Mouse (Mus musculus): ENCODE data around the gene Elovl5. TPM values are rescaled to one million over a fixed set of nuclear protein-coding genes. Genes with fewer than 3 reads are reported as not detected.
"Not testable (repeated sequence)": the region's sequence is repeated elsewhere in the genome, so short reads cannot be mapped to it uniquely, and the experiment has no call there.

Gene Elovl5
- total RNA-seq, 4 experiments from 2014 or later, result 66.5 to 83.2 (median 75.9) TPM

DNA sequence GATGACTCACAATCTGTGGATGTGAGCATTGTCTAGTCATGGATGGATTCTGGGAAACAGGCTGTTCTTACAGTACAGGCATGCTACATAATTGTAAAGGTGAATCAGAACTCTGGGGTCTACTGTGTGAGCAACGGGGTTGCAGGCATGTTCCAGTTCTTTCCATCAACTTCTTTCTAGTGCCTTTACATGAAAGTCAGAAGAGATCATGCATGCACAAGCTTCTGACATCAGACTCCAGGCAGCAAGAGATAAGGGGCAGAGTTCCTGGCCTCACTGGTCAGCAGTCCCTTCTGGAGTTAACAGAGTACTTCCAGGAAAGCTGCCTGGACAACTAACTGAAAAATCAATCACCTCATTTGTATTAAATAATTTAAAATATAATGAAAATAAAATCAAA is 75.9 kb downstream of the Elovl5 start:
- DNase-seq (ENCODE audit: low spot score in 2 of 2), result no peak

DNA sequence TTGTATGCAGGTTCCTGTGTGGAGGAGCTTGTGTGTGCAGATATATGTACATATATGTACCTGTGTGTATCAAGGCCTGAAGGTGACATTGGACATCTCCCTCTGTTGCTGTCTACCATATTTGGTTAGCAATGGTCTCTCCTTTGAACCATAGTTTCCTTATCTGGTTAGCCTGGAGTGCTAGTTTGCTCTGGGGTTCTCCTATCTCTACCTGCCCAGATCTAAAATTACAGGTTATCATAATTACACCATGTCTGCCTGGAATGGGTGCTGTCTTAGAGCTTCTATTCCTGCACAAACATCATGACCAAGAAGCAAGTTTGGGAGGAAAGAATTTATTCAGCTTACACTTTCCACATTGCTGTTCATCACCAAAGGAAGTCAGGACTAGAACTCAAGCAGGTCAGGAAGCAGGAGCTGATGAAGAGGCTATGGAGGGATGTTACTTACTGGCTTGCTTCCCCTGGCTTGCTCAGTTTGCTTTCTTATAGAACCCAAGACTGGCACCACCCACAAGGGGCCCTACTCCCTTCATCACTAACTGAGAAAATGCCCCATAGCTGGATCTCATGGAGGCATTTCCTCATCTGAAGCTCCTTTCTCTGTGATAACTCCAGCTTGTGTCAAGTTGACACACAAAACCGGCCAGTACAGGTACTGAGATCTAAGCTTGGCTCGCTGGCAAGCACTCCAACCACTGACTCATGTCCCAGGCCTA is 76.5 kb downstream of the Elovl5 start:
- not testable (repeated sequence) for DNase-seq (ENCODE audit: low spot score in 2 of 2)

DNA sequence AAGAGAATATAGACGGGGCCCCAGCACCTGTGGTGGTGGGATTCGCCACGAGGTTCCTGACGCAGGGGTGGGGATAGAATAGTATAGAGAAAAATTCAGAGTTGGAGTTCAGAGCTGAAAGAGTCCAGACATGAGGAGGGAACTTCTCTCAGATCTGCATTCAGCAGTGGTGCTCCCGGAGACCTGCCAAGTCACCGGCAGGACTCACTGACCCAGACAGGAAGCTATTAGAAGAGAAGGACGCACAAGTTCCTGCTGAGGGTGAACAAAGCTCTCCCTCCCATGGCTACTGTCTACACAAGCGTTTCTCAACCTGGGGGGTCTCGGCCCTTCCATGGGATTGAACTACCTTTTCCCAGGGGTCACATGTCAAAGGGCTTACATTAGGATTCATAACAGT is 78.1 kb downstream of the Elovl5 start:
- DNase-seq (ENCODE audit: low spot score in 2 of 2), result no peak

DNA sequence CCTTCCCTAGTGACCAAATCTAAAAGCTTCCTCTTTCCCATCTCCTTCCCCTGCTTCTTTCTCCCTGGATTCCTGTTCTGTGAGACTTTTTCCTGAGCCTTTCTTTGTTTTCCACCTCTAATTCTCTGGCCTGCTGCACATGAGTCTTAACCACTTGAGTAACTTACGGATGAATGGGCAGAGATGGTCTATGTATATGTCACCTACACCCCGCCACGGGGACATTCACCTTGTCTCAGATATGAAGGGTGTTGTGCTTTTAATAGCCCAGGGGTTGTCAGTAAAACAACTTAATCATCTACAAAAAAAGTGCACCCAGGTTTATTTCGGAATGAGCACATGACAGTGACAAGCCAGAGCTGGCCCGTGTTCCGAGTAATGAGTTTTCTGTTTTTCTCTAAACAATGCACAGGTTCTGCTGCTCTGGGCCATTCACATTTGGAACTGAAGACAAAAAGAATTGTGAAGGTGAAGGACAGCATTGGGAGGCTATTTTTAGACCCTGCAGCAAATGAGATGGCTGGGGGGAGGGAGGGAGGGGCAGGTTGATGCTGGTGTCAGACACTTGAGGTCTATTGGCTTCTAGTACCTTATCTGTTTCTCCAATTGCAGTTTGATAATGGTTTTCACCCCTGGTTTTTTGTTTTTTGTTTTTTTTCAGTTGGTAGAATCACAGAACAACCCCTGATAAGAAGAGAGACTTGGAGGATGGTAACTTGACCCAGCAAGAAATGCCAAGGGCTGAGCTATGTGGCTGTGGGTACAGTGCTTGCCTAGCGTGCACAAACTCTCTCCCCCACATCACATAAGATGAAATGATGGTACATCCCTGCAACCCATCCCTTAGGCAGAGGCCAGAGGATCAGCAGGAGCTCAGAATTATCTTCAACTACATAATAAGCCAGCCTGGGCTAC is 83.7 kb downstream of the Elovl5 start:
- no peak for DNase-seq (ENCODE audit: low spot score in 2 of 2)

DNA sequence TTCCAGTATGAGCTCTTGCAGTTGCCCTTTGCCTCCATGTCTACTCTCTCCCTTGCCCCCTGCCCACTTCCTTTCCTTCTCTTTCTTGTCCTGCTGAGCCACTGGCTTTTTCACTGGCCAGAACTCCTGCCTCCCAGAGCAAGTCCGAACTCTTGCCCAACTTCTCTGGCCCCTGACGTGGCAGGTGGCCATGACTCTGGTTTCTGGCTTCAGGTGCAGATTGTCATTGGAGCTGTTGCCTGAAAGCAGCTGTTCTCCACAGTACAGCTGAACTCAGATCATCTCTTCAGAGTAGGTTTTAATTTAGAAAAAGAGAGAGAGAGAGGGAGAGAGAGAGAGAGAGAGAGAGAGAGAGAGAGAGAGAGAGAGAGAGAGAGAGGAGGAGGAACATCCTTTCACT is 86.1 kb downstream of the Elovl5 start:
- no peak for DNase-seq (ENCODE audit: low spot score in 2 of 2)

DNA sequence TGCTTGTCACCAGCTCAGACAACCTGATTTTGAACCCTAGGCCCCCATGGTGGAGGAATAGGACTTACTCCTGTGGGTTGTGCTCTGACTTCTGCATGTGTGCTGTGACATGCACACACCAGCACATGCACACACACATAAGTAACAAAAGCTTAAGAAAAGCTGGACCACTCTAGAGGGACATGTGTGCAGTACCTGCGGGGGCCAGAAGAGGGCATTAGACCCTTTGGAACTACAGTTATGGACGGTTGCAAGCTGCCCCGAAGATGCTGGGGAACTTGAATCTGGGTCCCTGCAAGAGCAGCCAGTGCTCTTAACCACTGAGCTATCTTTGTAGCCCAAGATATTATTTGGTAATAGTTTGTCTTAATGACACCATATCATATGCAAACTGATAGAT is 88.3 kb downstream of the Elovl5 start:
- DNase-seq (ENCODE audit: low spot score in 2 of 2), result no peak

DNA sequence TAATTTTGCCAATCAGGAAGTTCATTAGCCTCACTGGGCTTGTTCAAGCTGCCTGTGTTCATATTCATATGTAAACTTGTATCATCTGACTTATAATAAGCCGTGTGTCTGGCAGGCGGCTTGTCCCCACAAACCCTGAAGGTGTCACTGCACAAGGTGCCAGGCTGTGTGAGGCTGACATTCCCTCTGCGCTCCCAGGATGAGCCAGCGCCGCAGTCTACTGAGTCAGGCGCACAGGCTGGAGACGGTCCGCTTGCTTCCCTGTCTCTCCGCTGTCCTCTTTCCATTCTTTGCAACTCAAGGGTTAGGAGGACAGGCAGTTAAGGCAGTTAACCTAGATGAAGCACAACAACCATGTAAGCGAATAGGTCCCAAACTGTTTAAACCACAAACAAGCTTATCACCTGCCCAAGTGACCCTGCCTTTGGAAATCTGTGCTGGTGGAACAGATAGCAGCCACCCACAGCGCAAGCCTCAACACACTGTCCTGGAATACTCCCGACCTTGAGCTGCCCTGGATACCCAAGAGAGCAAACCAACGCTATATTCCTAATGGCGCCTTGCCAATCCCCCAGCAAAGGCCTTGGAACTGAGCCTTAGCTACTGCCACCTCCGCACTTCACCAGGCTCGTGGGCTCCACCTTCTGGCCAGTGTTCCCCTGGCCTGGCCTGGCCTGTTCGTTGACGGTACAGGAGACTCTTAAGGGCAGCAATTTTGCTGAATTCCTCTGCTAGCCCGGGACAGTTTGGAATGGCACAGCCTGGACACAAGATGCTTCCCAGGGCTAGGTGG is 89.2 kb downstream of the Elovl5 start:
- peak; percentile 50 to 77 for DNase-seq (ENCODE audit: low spot score in 2 of 2)

DNA sequence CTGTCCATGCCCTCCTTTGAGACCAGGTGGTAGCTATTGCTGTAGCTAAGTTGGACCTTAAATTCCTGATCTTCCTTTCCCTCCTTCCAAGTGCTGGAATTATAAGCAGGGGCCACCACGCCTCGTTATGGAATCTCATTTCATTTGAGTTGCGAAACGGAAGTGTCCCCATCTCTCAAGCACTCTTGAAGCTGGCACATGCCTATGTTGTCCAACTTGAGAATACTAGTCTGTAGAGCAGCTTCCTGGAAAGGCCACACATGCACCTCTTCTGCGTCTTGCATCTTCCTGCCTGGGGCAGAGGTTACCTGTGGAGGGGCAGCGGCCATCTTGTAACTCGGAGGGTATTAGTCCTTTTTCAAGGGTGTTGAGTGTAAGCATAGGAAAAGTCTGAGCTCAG is 92.2 kb downstream of the Elovl5 start:
- no peak for DNase-seq (ENCODE audit: low spot score in 2 of 2)

DNA sequence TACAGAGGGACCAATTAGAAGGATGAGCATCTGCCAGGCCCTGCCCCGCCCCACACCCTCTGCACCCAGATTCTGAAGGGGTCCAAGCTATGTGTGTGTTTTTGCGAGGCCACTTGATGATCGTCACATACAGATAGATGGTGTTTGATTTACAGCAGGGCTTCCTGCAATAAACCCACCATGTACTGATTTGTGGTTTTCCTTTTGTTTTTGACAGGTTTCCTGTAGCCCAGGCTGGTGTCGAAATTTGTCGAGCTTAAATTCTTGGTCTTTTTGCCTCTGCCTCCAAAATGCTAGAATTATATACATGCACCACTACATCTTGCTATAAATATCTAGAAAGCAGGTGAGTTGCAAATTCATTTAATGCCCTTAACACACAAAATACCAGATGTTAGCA is 93.0 kb downstream of the Elovl5 start:
- no peak for DNase-seq (ENCODE audit: low spot score in 2 of 2)

DNA sequence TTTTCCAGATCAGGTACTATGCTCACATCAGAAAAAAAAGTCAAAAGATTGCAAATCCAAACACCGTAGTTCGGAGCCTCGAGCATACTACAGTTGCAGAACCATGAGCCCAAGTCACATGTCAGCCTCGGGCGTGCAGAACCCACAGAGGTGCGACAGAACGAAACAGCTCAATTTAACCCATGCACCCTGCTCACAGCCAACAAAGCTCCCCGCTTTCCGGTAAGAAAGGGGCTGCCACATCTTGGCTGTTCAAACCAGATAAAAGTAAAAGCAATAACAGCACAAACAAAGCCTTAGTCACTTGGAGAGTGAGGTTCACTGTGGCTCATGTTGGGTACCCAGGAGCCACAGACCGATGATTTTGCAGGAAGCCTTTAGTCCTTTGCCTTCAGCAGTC is 93.5 kb downstream of the Elovl5 start:
- no peak for DNase-seq (ENCODE audit: low spot score in 2 of 2)

DNA sequence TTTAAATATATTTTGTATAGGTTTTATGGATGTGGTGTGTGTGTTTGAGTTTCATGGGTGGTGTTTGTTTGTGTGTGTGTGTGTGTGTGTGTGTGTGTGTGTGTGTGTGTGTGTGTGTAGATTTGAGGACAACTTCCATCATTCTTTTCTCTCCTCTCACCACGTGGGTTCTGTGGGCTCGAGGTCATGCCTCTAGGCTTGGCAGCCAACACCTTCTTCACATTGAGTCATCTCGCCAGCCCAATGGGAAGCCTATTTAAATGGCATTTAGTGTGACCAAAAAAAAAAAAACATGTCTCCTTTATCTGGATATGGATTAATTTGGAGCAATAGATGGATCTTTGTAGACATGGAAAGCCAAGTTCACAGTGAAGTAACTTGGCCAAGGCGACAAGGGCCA is 94.9 kb downstream of the Elovl5 start:
- DNase-seq (ENCODE audit: low spot score in 2 of 2), result no peak

DNA sequence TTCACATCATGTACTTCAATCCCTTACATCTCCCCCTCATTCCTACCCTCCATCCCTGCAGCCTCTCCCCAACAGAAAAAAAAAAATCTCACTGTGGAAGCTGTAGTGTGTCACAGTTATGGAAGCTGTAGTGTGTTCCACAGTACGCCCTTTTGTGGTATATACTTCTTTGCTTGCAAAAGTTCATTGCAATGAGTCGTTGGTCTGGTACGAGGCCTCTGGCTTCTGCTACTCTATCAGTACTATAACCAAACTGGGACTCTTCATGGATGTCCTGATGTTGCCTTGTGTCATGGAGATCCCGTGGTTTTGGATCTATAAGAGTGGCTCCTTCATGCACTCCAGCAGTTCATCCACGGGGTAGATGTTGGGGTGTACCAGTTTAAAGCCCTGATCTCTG is 95.5 kb downstream of the Elovl5 start:
- DNase-seq (ENCODE audit: low spot score in 2 of 2), result no peak

DNA sequence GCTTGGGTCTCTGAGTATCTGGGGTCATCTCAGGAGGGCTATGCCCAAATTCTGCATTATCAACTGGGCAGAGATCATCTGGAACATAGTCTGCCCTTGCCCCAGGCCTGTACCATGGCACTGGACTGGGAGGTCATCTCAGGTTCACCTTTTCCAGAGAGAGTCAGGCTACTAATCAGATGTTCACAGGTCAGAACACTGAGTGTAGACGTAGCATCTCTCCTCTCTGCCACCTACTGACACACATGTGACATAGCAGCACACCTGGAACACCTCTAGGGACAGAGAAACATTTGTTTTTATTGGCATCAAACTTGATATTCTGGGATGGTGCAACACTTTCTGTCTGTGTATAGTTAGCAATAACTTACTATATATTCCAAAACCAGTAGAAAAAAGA is 96.6 kb downstream of the Elovl5 start:
- DNase-seq (ENCODE audit: low spot score in 2 of 2), result no peak

DNA sequence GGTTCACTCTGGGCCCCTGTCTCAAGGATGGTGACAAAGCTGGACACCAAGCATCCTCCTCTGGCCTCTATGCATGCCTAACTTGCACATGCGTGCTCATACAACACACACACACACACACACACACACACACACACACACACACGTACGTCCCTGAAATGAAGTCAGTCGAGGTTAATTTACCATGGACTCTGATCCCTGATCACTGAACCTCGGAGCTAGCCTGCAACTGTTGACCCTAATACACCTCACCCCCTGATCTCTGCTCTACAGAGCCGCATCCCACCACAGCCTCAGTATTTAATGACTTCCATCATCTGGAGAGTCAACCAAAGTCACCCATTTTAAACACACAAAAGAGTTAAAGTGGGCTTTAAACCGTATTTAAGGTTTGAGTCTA is 98.7 kb downstream of the Elovl5 start:
- no peak for DNase-seq (ENCODE audit: low spot score in 2 of 2)

DNA sequence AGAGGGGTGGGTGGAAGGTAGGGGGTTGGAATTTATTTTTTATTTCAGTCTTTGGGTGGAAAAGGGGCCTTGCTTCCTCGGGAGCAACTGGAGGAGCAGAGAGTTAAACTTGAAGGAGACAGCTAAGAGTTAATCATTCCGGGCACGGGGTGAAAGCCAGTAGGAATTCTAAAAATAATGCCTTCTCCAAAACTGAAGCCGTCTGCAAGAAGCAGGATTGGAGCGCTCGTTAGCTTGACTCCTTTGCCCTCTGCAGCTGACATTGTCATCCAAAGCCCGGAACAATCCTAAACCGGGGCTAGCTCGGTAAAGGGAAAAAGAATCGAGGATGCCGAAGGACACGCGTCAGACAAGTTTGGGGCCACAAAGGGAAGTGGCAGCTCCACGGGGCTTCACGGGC is 99.1 kb downstream of the Elovl5 start:
- DNase-seq (ENCODE audit: low spot score in 2 of 2), result no peak

DNA sequence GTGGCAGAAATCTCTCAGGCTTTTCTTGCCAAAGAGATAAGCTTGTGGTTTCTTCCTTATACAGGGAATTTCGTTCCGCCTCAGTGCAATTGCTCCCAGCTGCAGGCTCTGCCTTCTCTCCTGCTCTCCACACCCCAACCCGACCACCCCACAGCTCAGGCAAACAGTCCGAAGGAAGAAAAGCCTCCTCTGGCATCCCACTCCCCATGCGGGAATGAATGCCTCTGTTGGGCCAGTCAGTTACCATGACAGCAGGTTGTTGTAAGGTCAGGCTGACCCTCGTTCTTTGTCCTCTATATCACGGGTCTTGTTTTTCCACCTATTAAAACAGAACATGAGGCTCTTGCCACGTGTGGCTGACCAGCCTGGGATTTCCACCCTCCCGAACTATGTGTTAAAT is 104.1 kb downstream of the Elovl5 start:
- DNase-seq (ENCODE audit: low spot score in 2 of 2), result no peak

DNA sequence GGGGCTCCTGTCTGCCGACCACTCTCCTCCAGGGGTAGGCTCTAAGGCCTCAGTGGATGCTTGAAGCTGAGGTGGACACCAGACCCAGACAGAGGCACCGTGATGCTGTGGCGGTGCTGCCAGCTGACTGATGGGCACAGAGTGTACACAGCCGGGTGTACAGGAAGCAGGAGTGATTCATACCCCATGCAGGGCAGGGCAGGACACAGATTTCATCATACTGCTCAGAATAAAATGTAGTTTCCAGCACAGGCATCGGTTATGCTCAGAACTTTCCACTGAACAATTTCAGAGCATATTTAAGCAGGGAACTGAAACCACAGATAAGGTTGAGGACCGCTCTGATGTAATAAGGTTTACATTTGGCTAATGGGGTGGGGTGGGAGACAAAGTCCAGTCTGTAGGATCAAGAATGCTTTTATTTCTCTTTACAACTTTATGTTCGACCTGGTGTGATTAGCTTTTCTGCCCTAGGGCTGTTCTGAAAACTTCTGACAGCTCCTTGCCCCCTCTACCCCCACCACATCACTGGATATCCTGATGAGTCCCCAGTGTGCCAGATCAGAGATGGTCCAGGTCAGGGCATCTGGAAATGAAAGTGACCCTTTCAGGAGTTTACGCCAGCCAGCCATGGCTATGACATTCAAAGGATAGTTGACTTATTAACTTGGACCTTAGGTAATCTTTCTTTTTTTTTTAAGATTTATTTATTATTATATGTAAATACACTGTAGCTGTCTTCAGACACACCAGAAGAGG is 105.2 kb downstream of the Elovl5 start:
- DNase-seq (ENCODE audit: low spot score in 2 of 2), result no peak

DNA sequence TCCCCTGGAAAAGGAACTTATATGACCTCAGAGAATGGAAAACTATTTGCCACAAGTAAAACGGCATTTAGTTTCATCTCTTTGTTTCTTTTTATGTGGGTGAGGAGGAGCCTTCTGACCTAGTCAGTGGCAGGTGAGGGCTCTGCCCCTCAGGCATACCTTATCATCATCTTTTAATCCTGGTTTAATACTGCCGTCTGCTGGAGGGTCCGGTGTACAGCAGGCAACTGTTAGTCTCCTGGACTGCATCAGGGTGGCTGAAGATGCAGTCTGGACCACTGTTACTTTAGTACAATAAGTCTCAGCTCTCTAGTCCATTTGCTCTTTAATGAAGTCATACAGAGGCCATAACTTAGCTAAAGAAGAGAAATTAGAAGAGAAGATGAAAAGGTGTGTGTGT is 107.7 kb downstream of the Elovl5 start:
- DNase-seq (ENCODE audit: low spot score in 2 of 2), result peak; percentile 21 to 64

DNA sequence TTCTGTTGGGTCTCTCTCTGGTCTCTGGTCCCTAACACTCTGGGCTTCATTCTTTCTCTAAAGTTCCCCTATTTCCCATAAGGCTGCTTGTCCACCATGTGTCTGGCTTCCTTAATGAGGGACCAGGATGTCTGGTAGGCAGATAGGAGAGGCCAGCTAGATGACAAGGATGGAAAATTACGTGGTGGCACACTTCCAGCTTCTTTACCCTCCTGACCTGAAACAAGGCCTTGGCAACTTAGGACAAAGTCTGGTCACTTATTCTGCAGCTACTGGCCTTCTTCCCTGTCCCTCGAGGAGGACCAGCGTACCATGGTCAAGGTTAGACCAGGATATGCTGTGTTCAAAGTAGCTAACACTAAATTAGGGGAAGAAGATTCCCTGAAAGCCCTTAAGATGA is 109.9 kb downstream of the Elovl5 start:
- DNase-seq (ENCODE audit: low spot score in 2 of 2), result no peak

DNA sequence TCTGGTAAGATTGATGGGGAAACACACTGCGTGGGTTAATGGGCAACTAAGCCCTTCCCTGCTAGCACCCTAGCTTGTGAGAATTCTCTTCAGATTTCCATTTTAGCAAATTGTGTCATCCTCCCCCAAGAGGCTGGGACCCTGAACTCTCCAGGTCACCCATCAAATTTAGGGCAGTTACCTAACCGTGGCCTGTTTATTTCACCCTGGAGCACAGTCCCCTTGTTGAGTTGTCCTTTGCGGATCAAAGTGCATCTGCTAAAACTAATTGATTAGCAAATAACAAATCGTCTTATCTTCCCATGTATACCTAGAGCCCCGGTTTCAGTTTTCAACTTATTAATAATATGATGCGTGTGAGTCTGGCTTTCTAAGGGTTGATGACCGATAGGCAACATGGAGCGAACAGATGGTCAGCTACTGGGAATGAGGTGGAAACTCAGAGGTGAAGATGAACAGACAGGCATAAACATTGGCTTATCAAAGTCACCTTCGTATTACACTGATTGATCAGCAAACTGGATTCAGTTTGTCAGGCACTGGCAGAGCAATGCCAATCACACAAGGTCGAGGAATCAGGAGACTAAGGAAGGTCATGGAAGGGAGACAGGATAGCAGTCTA is 113.8 kb downstream of the Elovl5 start:
- no peak for DNase-seq (ENCODE audit: low spot score in 2 of 2)

DNA sequence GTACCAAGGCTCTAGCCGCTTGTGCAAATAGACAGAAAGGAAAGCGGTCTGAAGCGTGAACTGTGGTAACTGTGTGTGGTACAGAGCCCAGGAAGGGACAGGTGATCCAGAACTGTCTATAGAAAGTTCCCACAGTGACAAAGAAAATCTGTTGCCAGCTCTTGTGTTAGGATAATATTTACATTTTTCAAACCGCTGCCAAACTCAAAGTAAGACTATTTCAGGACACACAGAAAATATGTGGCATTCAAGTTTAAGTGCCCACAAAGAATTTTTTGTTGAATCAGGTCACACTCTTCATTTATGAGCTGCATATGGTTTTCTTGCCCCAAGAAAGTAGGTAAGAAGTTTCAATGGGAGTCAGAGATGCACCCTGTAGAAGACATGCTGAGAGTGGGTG is 115.8 kb downstream of the Elovl5 start:
- no peak for DNase-seq (ENCODE audit: low spot score in 2 of 2)

Data from layer of hippocampus, adult 8-10 months (tissue).